Mouse (Mus musculus): ENCODE measurements at regions not wholly inside any gene's neighbourhood (a gene's known extent, or its start where the extent isn't known, plus 50 kb on each side); places are given as distances from the start of the nearest gene placed in this dataset.

- intact Hi-C loops (cut with DNase I) = no loop called here
- DNase-seq (ENCODE audit: low spot score in 2 of 2) = no peak
These were observed 573.9 kb upstream of the Cblb start for GRCm38 (mm10) chr16:51457166-51457565.

GRCm38 (mm10) chr16:51475690-51476089 lies 555.3 kb upstream of the Cblb start:
- intact Hi-C loops (cut with DNase I) = no loop called here

GRCm38 (mm10) chr16:51496096-51496495 lies 534.9 kb upstream of the Cblb start:
- intact Hi-C loops (cut with DNase I) = no loop called here
- no peak for DNase-seq (ENCODE audit: low spot score in 2 of 2)

More at GRCm38 (mm10) chr16:51475690-51476089, 555.3 kb upstream of the Cblb start:
- DNase-seq (ENCODE audit: low spot score in 2 of 2) = no peak

GRCm38 (mm10) chr16:51497777-51498176 lies 533.2 kb upstream of the Cblb start:
- intact Hi-C loops (cut with DNase I) = no loop called here
- DNase-seq (ENCODE audit: low spot score in 2 of 2) = no peak

GRCm38 (mm10) chr16:51517079-51517478 lies 513.9 kb upstream of the Cblb start:
- intact Hi-C loops (cut with DNase I) = no loop called here
- DNase-seq (ENCODE audit: low spot score in 2 of 2) = no peak

- DNase-seq (ENCODE audit: low spot score in 2 of 2) = no peak
- intact Hi-C loops (cut with DNase I) = no loop called here
These were observed 510.3 kb upstream of the Cblb start for GRCm38 (mm10) chr16:51520762-51521161.

GRCm38 (mm10) chr16:51521317-51522092 lies 509.5 kb upstream of the Cblb start:
- intact Hi-C loops (cut with DNase I) = no loop called here
- no peak for DNase-seq (ENCODE audit: low spot score in 2 of 2)

- DNase-seq (ENCODE audit: low spot score in 2 of 2) = no peak
- intact Hi-C loops (cut with DNase I) = no loop called here
These were observed 507.0 kb upstream of the Cblb start for GRCm38 (mm10) chr16:51524023-51524422.

- intact Hi-C loops (cut with DNase I) = no loop called here
- DNase-seq (ENCODE audit: low spot score in 2 of 2) = no peak
These were observed 498.5 kb upstream of the Cblb start for GRCm38 (mm10) chr16:51532496-51532895.

- DNase-seq (ENCODE audit: low spot score in 2 of 2) = no peak
- intact Hi-C loops (cut with DNase I) = no loop called here
These were observed 487.3 kb upstream of the Cblb start for GRCm38 (mm10) chr16:51543769-51544168.

GRCm38 (mm10) chr16:51547032-51547431 lies 484.0 kb upstream of the Cblb start:
- intact Hi-C loops (cut with DNase I) = no loop called here
- no peak for DNase-seq (ENCODE audit: low spot score in 2 of 2)

- intact Hi-C loops (cut with DNase I) = no loop called here
- no peak for DNase-seq (ENCODE audit: low spot score in 2 of 2)
These were observed 468.0 kb upstream of the Cblb start for GRCm38 (mm10) chr16:51562866-51563658.

GRCm38 (mm10) chr16:51564064-51564463 lies 467.0 kb upstream of the Cblb start:
- intact Hi-C loops (cut with DNase I) = no loop called here
- no peak for DNase-seq (ENCODE audit: low spot score in 2 of 2)

GRCm38 (mm10) chr16:51577915-51578593 lies 453.0 kb upstream of the Cblb start:
- intact Hi-C loops (cut with DNase I) = no loop called here

GRCm38 (mm10) chr16:51580525-51580924 lies 450.5 kb upstream of the Cblb start:
- no peak for DNase-seq (ENCODE audit: low spot score in 2 of 2)
- intact Hi-C loops (cut with DNase I) = no loop called here

More at GRCm38 (mm10) chr16:51577915-51578593, 453.0 kb upstream of the Cblb start:
- no peak for DNase-seq (ENCODE audit: low spot score in 2 of 2)

GRCm38 (mm10) chr16:51589924-51590397 lies 441.1 kb upstream of the Cblb start:
- intact Hi-C loops (cut with DNase I) = no loop called here
- DNase-seq (ENCODE audit: low spot score in 2 of 2) = no peak

- DNase-seq (ENCODE audit: low spot score in 2 of 2) = no peak
- intact Hi-C loops (cut with DNase I) = no loop called here
These were observed 413.4 kb upstream of the Cblb start for GRCm38 (mm10) chr16:51617579-51617978.

GRCm38 (mm10) chr16:51646646-51647045 lies 384.4 kb upstream of the Cblb start:
- no peak for DNase-seq (ENCODE audit: low spot score in 2 of 2)
- intact Hi-C loops (cut with DNase I) = no loop called here

GRCm38 (mm10) chr16:51650100-51650499 lies 380.9 kb upstream of the Cblb start:
- DNase-seq (ENCODE audit: low spot score in 2 of 2) = no peak
- intact Hi-C loops (cut with DNase I) = no loop called here

GRCm38 (mm10) chr16:51650683-51651082 lies 380.3 kb upstream of the Cblb start:
- intact Hi-C loops (cut with DNase I) = no loop called here
- no peak for DNase-seq (ENCODE audit: low spot score in 2 of 2)

Data from left cerebral cortex, postnatal 36 days (tissue).